Mouse (Mus musculus) cerebellum, adult 11 months (tissue): ENCODE results near the gene Nckap5.
A peak's percentile ranks its signal among the peaks of the same experiment; 100 is the strongest.
"Not testable (repeated sequence)": the region's sequence is repeated elsewhere in the genome, so short reads cannot be mapped to it uniquely, and the experiment has no call there.

Experiments used
- DNase-seq: peaks from one replicate; pipeline ENCODE4 v3.0.0; 2022

Nckap5 gene

GRCm38 (mm10) chr1:126135717-126136116 is 694.9 kb downstream of the Nckap5 start:
- no peak for DNase-seq

GRCm38 (mm10) chr1:126132316-126132715 is 698.3 kb downstream of the Nckap5 start:
- DNase-seq = no peak

- no peak for DNase-seq
These were observed 701.5 kb downstream of the Nckap5 start for GRCm38 (mm10) chr1:126129129-126129528.

- no peak for DNase-seq
These were observed 707.5 kb downstream of the Nckap5 start for GRCm38 (mm10) chr1:126123111-126123510.

GRCm38 (mm10) chr1:126120506-126120905 is 710.1 kb downstream of the Nckap5 start:
- DNase-seq = no peak

GRCm38 (mm10) chr1:126116034-126116433 is 714.6 kb downstream of the Nckap5 start:
- DNase-seq = peak; percentile 5

- DNase-seq = no peak
These were observed 724.8 kb downstream of the Nckap5 start for GRCm38 (mm10) chr1:126105673-126106256.

GRCm38 (mm10) chr1:126094346-126094745 is 736.3 kb downstream of the Nckap5 start:
- DNase-seq = no peak

GRCm38 (mm10) chr1:126091979-126092378 is 738.6 kb downstream of the Nckap5 start:
- DNase-seq = not testable (repeated sequence)

GRCm38 (mm10) chr1:126087181-126087580 is 743.4 kb downstream of the Nckap5 start:
- DNase-seq = no peak

GRCm38 (mm10) chr1:126076312-126076711 is 754.3 kb downstream of the Nckap5 start:
- no peak for DNase-seq

- DNase-seq = no peak
These were observed 759.7 kb downstream of the Nckap5 start for GRCm38 (mm10) chr1:126070861-126071260.

GRCm38 (mm10) chr1:126051491-126051890 is 779.1 kb downstream of the Nckap5 start:
- DNase-seq = no peak

- DNase-seq = no peak
These were observed 787.7 kb downstream of the Nckap5 start for GRCm38 (mm10) chr1:126042886-126043285.

GRCm38 (mm10) chr1:126027536-126027935 is 803.1 kb downstream of the Nckap5 start:
- DNase-seq = no peak

- no peak for DNase-seq
These were observed 806.1 kb downstream of the Nckap5 start for GRCm38 (mm10) chr1:126024518-126024917.

GRCm38 (mm10) chr1:126022959-126023358 is 807.6 kb downstream of the Nckap5 start:
- DNase-seq = no peak

GRCm38 (mm10) chr1:126018654-126019053 is 811.9 kb downstream of the Nckap5 start:
- DNase-seq = not testable (repeated sequence)

GRCm38 (mm10) chr1:126011661-126012091 is 818.9 kb downstream of the Nckap5 start:
- no peak for DNase-seq

- DNase-seq = no peak
These were observed 823.0 kb downstream of the Nckap5 start for GRCm38 (mm10) chr1:126007571-126007970.

GRCm38 (mm10) chr1:126005672-126006071 is 824.9 kb downstream of the Nckap5 start:
- DNase-seq = no peak

- DNase-seq = no peak
These were observed 834.1 kb downstream of the Nckap5 start for GRCm38 (mm10) chr1:125996540-125996939.

GRCm38 (mm10) chr1:125987803-125988202 is 842.8 kb downstream of the Nckap5 start:
- DNase-seq = no peak

GRCm38 (mm10) chr1:125984570-125984969 is 846.0 kb downstream of the Nckap5 start:
- DNase-seq = no peak

GRCm38 (mm10) chr1:125974649-125975048 is 856.0 kb downstream of the Nckap5 start:
- DNase-seq = no peak
